Mouse (Mus musculus): Measurements from ENCODE around the gene Rasa3. TPM values are rescaled to one million over a fixed set of nuclear protein-coding genes. Genes with fewer than 3 reads are reported as not detected.

The Rasa3 gene
- total RNA-seq, 4 experiments from 2014 or later = 13.2 to 16.2 (median 13.9) TPM

Other genes with a start within 250 kb of the Rasa3 start
- 1 to 10 TPM; 3.7 to 7.5 (median 5.7) TPM for gene Tmem255b, start 242.4 kb downstream of the Rasa3 start, total RNA-seq (2022)
- gene Gas6, start 183.1 kb downstream of the Rasa3 start, total RNA-seq (2022) = 100 to 1,000 TPM; 113 to 140 (median 124) TPM
- not detected for gene 1700029H14Rik, start 115.1 kb downstream of the Rasa3 start, total RNA-seq (2022)
- not detected for gene Cfap97d2, start 28.3 kb upstream of the Rasa3 start, total RNA-seq (2022)
- gene Cdc16, start 80.1 kb upstream of the Rasa3 start, total RNA-seq (2022) = 10 to 100 TPM; 29.5 to 31.1 (median 29.9) TPM
- gene Upf3a, start 108.0 kb upstream of the Rasa3 start, total RNA-seq (2022) = 1 to 10 TPM; 7.3 to 8.8 (median 8.0) TPM
- gene AF366264, start 160.8 kb upstream of the Rasa3 start, total RNA-seq (2022) = not detected
- gene Champ1, start 192.0 kb upstream of the Rasa3 start, total RNA-seq (2022) = 1 to 10 TPM; 7.0 to 7.7 (median 7.4) TPM
- gene Coprs, start 212.7 kb upstream of the Rasa3 start, total RNA-seq (2022) = 10 to 100 TPM; 15.3 to 21.2 (median 17.1) TPM

All from heart, adult 8-10 months (tissue).